Mouse (Mus musculus) pancreas, adult 10 weeks (tissue): ENCODE data around the gene Kcnma1. TPM values are rescaled to one million over a fixed set of nuclear protein-coding genes. Genes with fewer than 3 reads are reported as not detected.

Source experiments
- polyA plus RNA-seq: library from polyadenylated mRNA; stranded (reverse); fragments of 350-450 nt; fragmentation: Illumina TruSeq; extraction: RNeasy Lipid Tissue Mini Kit (QIAGEN cat#74804); gene quantifications from one replicate; pipeline ENCODE4 v1.2.3, GENCODE M21; 2015; ENCODE audit warnings: low read depth, low replicate concordance; ENCODE audit not compliant: insufficient read depth

The Kcnma1 gene
- polyA plus RNA-seq, result 2.1 TPM

GRCm38 (mm10) chr14:24014391-24014790 lies at the start of gene Kcnma1:
Gene Kcnma1, minus strand, starts transcription at chr14:24014491.

Other genes starting within 250 kb of the Kcnma1 start
- 8.4 TPM for gene Dlg5, start 231.4 kb upstream of the Kcnma1 start, polyA plus RNA-seq